Mouse (Mus musculus) neural tube, embryonic 12.5 days (tissue): Measurements from ENCODE around the gene Endod1. TPM values are rescaled to one million over a fixed set of nuclear protein-coding genes. Genes with fewer than 3 reads are reported as not detected.

ENCODE experiments used
- polyA plus RNA-seq: library from polyadenylated mRNA; unstranded; fragments of >200 nt; fragmentation: Nextera tagmentation; extraction: Ambion mirVana; gene quantifications from 2 replicates; pipeline ENCODE4 v1.2.1, GENCODE M21; 2016

Gene Endod1
- polyA plus RNA-seq, 1 experiment from 2014 or later, result 11.7 TPM

Other genes starting within 250 kb of the Endod1 start
- gene Sesn3, start 106.4 kb downstream of the Endod1 start, polyA plus RNA-seq, result 19.7 and 24.3 TPM in 2 replicates
- 0.26 and 0.32 TPM in 2 replicates for gene Kdm4d, start 119.0 kb upstream of the Endod1 start, polyA plus RNA-seq
- 171 and 185 TPM in 2 replicates for gene Cwc15, start 119.1 kb upstream of the Endod1 start, polyA plus RNA-seq